Mouse (Mus musculus) embryonic facial prominence, embryonic 11.5 days (tissue): Measurements from ENCODE around the gene Prss23. TPM values are rescaled to one million over a fixed set of nuclear protein-coding genes. Genes with fewer than 3 reads are reported as not detected.

Experiments
- ATAC-seq: fragments of 200-750 bp; cut with Nextera tagmentation; replicated peaks from 2 replicates; pipeline ENCODE4 v1.8.0; 2017; ENCODE audit warnings: low read depth; ENCODE audit not compliant: insufficient number of reproducible peaks, low FRiP score, low TSS enrichment
- DNase-seq: peaks from one replicate; pipeline ENCODE4 v3.0.0-alpha.2; 2015; ENCODE audit warnings: low spot score
- H3K27ac ChIP-seq: fragments of 300-500 bp; sonication (generic); replicated peaks from 2 replicates; pipeline ENCODE4 v1.5.1; 2014; ENCODE audit warnings: mild to moderate bottlenecking, low read depth, low read length, control low read depth
- H3K27me3 ChIP-seq: fragments of 300-500 bp; sonication (generic); 2 replicates; pipeline ENCODE4 v1.6.1; 2014; ENCODE audit warnings: mild to moderate bottlenecking, low read length, moderate library complexity, mixed read lengths; ENCODE audit not compliant: control insufficient read depth, insufficient read depth
- H3K36me3 ChIP-seq: fragments of 300-500 bp; sonication (generic); replicated peaks from 2 replicates; pipeline ENCODE4 v1.6.1; 2014; ENCODE audit warnings: low read depth, mild to moderate bottlenecking, low read length, moderate library complexity, mixed read lengths; ENCODE audit not compliant: control insufficient read depth, insufficient read depth
- H3K4me1 ChIP-seq: fragments of 300-500 bp; sonication (generic); 2 replicates; pipeline ENCODE4 v1.6.1; 2014; ENCODE audit warnings: low read length, mixed read lengths; ENCODE audit not compliant: control insufficient read depth, insufficient read depth
- H3K4me2 ChIP-seq: fragments of 300-500 bp; sonication (generic); 2 replicates; pipeline ENCODE4 v1.6.1; 2014; ENCODE audit warnings: low read depth, mild to moderate bottlenecking, control low read depth, low read length, moderate library complexity
- H3K4me3 ChIP-seq: fragments of 300-500 bp; sonication (generic); 2 replicates; pipeline ENCODE4 v1.5.1; 2014; ENCODE audit warnings: low read depth, low read length, control low read depth
- H3K9ac ChIP-seq: fragments of 300-500 bp; sonication (generic); replicated peaks from 2 replicates; pipeline ENCODE4 v1.6.1; 2014; ENCODE audit warnings: mild to moderate bottlenecking, control low read depth, low read length
- H3K9me3 ChIP-seq: fragments of 300-500 bp; sonication (generic); replicated peaks from 2 replicates; pipeline ENCODE4 v1.6.1; 2016; ENCODE audit warnings: mild to moderate bottlenecking, low read length, inconsistent platforms, mixed read lengths; ENCODE audit not compliant: control insufficient read depth
- WGBS: fragments of 180-500 bp; shearing (Covaris S2); extraction: QIAGEN DNeasy Blood & Tissue Kit; methylation state at CpG from one replicate; pipeline ENCODE4 v1.1.7; 2014; 5-methylcytosine and 5-hydroxymethylcytosine counted together
- polyA plus RNA-seq: library from polyadenylated mRNA; unstranded; fragments of >200 nt; fragmentation: Nextera tagmentation; extraction: Ambion mirVana; gene quantifications from 2 replicates; pipeline ENCODE4 v1.2.1, GENCODE M21; 2014

Prss23 gene
- polyA plus RNA-seq, 1 experiment from 2014 or later, result 55.0 TPM

DNA sequence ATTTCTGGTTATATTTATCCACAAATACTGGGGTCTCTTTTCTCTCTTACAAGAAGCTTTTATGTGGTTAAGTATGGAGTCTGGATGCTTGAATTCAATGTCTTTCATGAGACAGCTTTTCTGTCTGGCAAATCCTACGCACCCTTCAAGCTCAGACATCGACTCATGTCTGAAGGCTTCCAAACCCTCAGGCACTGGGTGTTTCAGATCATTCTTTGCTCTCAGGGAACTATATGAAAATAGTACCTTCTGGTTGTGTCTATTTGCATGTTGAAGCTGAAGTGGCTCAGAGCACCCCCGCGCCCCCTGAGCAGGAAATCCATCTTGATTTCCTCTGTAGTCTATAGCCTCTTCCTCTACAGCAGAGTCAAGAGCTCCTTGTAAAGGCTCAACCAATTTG, 3.2 kb downstream of the Prss23 start:
- no peaks in the 10 kb centered on the region for H3K4me1 ChIP-seq
- no peak overlapping the region for H3K4me2 ChIP-seq
- no peak overlapping the region for H3K27ac ChIP-seq
- no peaks in the 10 kb centered on the region for H3K27me3 ChIP-seq
- H3K9me3 ChIP-seq, result no peaks in the 10 kb centered on the region
- no peaks in the 10 kb centered on the region for H3K36me3 ChIP-seq
- DNase-seq (no peak), ATAC-seq (no peak)
- H3K4me3 ChIP-seq, result no peak overlapping the region
- no peak overlapping the region for H3K9ac ChIP-seq
- 78% methylated on average over 4 of the region's 4 CpGs for WGBS

DNA sequence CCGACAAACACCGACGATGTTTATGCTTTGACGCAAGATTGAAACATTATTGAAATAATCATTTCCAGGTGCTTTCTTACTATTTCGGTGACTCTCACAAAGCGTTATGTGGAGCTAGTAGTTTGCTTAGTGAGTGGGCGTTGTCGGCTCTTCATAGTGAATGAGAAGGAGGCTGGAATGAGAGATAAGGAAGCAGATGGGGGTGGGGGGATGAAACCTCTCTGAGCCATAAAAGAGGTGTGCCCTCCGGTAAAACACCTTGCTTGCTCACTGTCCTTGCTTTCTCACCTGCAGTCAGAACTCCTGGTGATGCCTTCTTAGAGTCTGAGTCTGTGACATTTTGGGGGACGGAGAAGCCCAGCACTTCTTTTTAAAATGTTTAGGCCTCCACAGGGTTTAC, 4.8 kb downstream of the Prss23 start:
- no peak overlapping the region for H3K9ac ChIP-seq
- no peaks in the 10 kb centered on the region for H3K9me3 ChIP-seq
- WGBS, result 51% methylated on average over 10 of the region's 10 CpGs
- no peaks in the 10 kb centered on the region for H3K27me3 ChIP-seq
- no peak overlapping the region for H3K4me2 ChIP-seq
- ATAC-seq (no peak), DNase-seq (peak; percentile 47)
- no peak overlapping the region for H3K4me3 ChIP-seq
- H3K27ac ChIP-seq, result no peak overlapping the region
- no peaks in the 10 kb centered on the region for H3K36me3 ChIP-seq
- H3K4me1 ChIP-seq, result no peaks in the 10 kb centered on the region

DNA sequence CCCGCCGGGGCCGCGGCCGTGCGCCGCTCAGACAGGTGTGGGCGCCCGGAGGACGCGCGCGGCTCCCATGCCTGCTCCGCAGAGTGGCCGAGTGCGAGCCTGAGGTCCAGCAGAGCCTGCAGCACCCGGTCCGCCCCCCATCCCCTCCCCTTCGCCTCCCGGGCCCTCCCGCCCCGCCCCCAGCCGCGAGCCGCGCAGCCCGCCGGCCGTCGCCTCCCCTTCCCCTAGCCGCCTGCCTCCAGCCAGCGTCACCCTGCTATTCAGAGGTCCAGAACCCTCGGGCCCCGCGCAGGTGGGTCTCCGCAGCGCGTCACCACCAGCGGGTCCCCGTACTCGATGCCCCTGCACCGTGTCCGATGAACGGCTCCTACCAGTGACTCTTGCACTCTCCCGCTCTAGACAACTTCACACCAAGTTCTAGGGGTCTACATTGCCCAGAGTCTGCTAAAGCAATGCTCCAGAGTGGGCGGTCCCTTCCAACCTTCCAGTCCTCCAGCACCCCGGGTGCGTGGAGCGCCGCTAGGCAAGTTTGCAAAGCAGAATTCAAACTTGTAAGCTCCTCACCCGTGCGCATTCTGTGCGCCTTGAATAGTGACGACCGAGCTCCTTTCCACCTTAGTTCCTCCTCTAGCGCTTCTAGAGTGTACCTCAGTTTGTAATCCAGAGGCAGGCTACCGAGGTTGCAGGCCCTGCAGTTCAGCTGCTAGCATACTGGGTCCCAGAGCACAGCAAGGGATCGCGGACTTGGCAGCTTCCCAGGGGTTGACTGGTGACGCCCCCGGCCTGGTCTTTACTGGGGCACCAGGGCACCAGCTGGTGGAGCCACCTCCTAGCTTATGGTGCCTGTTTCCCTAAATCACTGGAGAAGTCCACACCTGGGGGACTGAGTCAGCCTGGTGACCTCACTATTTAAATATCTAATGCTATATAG, 9.3 kb downstream of the Prss23 start:
- ATAC-seq (peak; percentile 88), DNase-seq (peak; percentile 72)
- Histone ChIP-seq H3K9me3 (no peaks in the 10 kb centered on the region), H3K4me1 (no peaks in the 10 kb centered on the region), H3K36me3 (no peaks in the 10 kb centered on the region), H3K9ac (peak overlapping the region; percentile 85), H3K4me3 (peak overlapping the region; percentile 75), H3K27me3 (no peaks in the 10 kb centered on the region), H3K27ac (peak overlapping the region; percentile 47; the same call in 1 of the 2 replicates), H3K4me2 (peak overlapping the region; percentile 93)
- under 1% methylated on average over 49 of the region's 61 CpGs for WGBS

DNA sequence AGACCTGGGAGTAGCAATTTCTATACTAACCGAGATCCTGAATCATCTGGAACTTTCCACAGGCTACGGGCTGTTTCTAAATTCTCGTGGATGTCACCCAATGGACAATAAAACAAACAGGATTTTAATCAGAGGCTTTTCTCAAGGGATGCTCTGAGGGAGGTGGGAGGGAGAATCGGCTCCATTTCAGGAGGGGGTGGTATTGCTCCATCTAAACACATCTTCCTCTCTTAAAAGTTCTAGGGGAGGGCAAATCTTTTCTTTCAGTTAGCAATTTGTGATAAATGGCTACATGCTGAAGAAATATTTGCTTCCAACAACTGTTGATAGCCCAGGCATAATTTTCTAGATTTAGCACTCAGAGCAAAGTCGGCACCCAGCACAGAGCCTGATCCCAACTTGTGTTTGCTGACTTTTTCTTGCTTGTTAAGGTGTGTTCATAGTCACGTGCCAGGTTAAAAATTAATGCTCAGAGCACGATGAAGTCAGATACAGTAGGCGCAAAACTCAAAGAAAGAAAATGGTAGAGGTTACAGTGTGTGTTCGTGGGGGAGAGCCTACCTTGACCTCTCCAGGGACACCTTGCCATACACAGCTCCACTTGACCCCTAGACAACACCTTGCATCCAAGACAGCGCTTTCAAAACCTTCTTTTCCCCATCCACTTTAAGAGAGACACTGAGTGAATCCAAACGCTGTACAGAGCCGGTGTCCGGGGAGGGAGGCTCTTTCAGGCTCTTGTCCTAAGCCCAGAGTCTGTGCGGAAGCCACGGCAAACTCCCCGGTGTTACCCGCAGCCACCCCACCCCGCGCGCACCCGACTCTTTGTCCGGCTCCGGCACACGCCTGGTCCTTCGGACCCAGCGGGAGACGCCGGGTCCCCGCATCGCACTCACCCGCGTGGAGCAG, 10.2 kb downstream of the Prss23 start:
- Histone ChIP-seq H3K4me1 (no peaks in the 10 kb centered on the region), H3K4me2 (peak overlapping the region; percentile 93), H3K36me3 (no peaks in the 10 kb centered on the region), H3K9ac (peak overlapping the region; percentile 85), H3K9me3 (no peaks in the 10 kb centered on the region), H3K4me3 (peak overlapping the region; percentile 75), H3K27ac (peak overlapping the region; percentile 47; the same call in 1 of the 2 replicates), H3K27me3 (no peaks in the 10 kb centered on the region)
- WGBS, result 8% methylated on average over 32 of the region's 32 CpGs
- DNase-seq (peak; percentile 45), ATAC-seq (peak; percentile 47)

DNA sequence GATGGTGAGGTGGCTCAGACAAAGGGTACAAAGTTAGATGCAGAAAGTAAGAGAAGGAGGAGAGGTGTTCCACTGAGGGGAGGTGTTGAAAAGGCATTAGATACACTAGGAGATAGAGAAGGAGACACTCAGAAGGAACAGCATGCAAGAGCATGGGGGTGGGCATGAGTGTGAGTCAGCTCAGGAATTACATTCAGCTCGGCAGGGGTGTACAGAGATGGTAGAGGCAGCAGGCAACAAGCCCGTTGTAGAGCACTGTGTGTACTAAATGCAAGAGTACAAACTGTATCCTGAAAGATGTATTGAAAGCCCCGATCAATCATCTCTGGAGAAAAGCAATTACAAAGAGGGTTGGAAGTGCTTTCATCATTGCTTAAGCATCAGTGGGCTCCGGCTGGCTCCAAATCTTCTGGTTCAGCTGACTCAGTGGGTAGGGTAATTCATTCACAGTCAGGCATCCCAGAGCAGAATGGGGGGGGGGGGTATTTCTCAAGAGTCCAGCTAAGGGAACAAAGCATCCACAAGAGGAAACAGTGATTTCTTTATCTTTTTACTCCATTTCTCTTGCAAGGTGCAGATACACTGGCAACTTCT, 15.0 kb downstream of the Prss23 start:
- 73% methylated on average over 4 of the region's 4 CpGs for WGBS

DNA sequence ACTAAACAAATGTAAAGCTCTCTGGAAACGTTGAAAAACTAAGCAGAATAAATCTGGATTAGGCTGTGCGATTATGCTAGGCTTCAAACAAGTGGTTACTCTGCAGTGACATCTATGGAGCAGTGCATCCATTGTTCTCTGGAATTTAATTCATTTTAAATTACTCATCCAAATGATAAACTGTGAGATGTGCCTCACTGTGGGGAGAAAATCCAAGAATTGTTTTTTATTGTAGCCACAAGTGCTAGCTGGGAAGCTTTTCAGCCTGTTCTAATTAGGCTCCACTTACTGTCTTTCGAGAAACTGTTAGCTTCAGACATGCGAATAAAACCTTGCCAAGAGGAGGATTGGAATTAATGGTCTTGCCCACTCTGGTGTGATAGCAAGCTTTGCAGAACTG, 18.3 kb downstream of the Prss23 start:
- H3K9me3 ChIP-seq, result no peaks in the 10 kb centered on the region

More for the DNA sequence above, 15.0 kb downstream of the Prss23 start:
- H3K27ac ChIP-seq, result no peak overlapping the region
- DNase-seq (no peak), ATAC-seq (no peak)
- no peak overlapping the region for H3K4me3 ChIP-seq
- no peaks in the 10 kb centered on the region for H3K27me3 ChIP-seq
- H3K9me3 ChIP-seq, result no peaks in the 10 kb centered on the region
- no peak overlapping the region for H3K9ac ChIP-seq
- H3K4me2 ChIP-seq, result no peak overlapping the region
- H3K4me1 ChIP-seq, result no peaks in the 10 kb centered on the region
- H3K36me3 ChIP-seq, result no peaks in the 10 kb centered on the region

DNA sequence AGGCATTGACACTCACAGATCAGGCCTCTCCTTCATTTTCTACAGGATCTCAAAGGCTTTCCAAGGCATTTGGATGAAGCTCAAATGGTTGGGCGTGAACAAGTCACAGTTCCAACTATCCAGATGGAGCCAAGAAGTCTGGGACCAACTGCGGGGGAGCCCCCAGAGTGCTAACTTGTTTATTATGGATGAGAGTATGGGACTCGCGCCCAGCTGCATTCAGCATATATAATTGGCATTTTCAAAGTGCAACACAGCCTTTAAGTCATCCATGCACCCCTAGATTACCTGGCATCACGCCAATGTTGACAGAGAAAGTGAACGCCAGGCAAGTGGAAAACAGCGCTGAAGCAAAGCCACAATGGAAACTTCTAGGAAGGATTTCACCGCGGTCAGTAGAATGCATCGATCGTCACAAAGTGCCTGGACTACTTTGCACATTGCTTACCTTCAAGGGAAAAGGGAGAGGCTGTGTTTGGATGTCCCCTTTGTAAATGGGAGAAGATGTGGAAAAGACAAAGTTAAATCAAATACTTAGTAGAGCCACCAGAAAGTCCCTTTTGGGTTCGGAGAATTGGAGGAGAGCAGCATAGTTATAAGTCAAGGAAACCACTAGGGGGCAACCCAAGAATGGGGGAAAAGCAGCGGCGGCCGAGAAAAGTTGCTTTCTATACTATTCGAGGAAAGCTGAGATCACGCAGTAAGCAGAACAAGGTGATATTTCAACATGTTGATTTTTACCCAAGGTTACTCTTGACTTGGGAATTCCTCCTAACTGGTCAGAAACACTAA, 27.3 kb downstream of the Prss23 start:
- Histone ChIP-seq H3K36me3 (no peaks in the 10 kb centered on the region), H3K9ac (no peak overlapping the region), H3K4me1 (no peaks in the 10 kb centered on the region), H3K27me3 (no peaks in the 10 kb centered on the region), H3K27ac (no peak overlapping the region), H3K4me2 (no peak overlapping the region), H3K9me3 (no peaks in the 10 kb centered on the region), H3K4me3 (no peak overlapping the region)
- no peak for ATAC-seq
- 35% methylated on average over 17 of the region's 17 CpGs for WGBS
- peak; percentile 90 for DNase-seq

More for the DNA sequence above, 18.3 kb downstream of the Prss23 start:
- Histone ChIP-seq H3K4me2 (no peak overlapping the region), H3K4me3 (no peak overlapping the region), H3K36me3 (no peaks in the 10 kb centered on the region), H3K9ac (no peak overlapping the region), H3K27ac (no peak overlapping the region), H3K4me1 (no peaks in the 10 kb centered on the region), H3K27me3 (no peaks in the 10 kb centered on the region)
- DNase-seq (no peak), ATAC-seq (no peak)
- WGBS, result 74% methylated on average over 4 of the region's 4 CpGs
